Mouse (Mus musculus) liver, embryonic 16.5 days (tissue): Measurements from ENCODE around the gene Hist1h3g. TPM values are rescaled to one million over a fixed set of nuclear protein-coding genes. Genes with fewer than 3 reads are reported as not detected.

Source experiments
- ATAC-seq: fragments of 200-750 bp; cut with Nextera tagmentation; 2 replicates; pipeline ENCODE4 v1.8.0; 2017; ENCODE audit warnings: low read depth, mild to moderate bottlenecking, moderate number of reproducible peaks, moderate library complexity
- H3K27ac ChIP-seq: fragments of 300-500 bp; sonication (generic); 2 replicates; pipeline ENCODE4 v1.5.1; 2014; ENCODE audit warnings: mild to moderate bottlenecking, low read length
- H3K27me3 ChIP-seq: fragments of 300-500 bp; sonication (generic); 2 replicates; pipeline ENCODE4 v1.6.1; 2014; ENCODE audit warnings: low read depth, low read length, mixed read lengths; ENCODE audit not compliant: control insufficient read depth, insufficient read depth
- H3K36me3 ChIP-seq: fragments of 300-500 bp; sonication (generic); 2 replicates; pipeline ENCODE4 v1.6.1; 2014; ENCODE audit warnings: mild to moderate bottlenecking; ENCODE audit not compliant: control insufficient read depth, insufficient read depth
- H3K4me1 ChIP-seq: fragments of 300-500 bp; sonication (generic); 2 replicates; pipeline ENCODE4 v1.6.1; 2014; ENCODE audit warnings: low read depth, low read length, mixed read lengths; ENCODE audit not compliant: control insufficient read depth
- H3K4me2 ChIP-seq: fragments of 300-500 bp; sonication (generic); 2 replicates; pipeline ENCODE4 v1.6.1; 2014; ENCODE audit warnings: low read depth, low read length, mixed read lengths
- H3K4me3 ChIP-seq: fragments of 300-500 bp; sonication (generic); 2 replicates; pipeline ENCODE4 v1.5.1; 2014; ENCODE audit warnings: low read depth, mild to moderate bottlenecking, low read length
- H3K9ac ChIP-seq: fragments of 300-500 bp; sonication (generic); 2 replicates; pipeline ENCODE4 v1.6.1; 2014; ENCODE audit warnings: low read depth, low read length
- H3K9me3 ChIP-seq: fragments of 300-500 bp; sonication (generic); replicated peaks from 2 replicates; pipeline ENCODE4 v1.6.1; 2016; ENCODE audit warnings: low read length; ENCODE audit not compliant: control insufficient read depth
- WGBS: fragments of 180-500 bp; shearing (Covaris S2); extraction: QIAGEN DNeasy Blood & Tissue Kit; methylation state at CpG from one replicate; pipeline ENCODE4 v1.1.7; 2014; ENCODE audit not compliant: insufficient replicate concordance; 5-methylcytosine and 5-hydroxymethylcytosine counted together
- polyA plus RNA-seq: library from polyadenylated mRNA; unstranded; fragments of >200 nt; fragmentation: Nextera tagmentation; extraction: Ambion mirVana; gene quantifications from 2 replicates; pipeline ENCODE4 v1.2.1, GENCODE M21; 2015

The Hist1h3g gene
- polyA plus RNA-seq, 1 experiment from 2014 or later: 11.0 TPM

DNA sequence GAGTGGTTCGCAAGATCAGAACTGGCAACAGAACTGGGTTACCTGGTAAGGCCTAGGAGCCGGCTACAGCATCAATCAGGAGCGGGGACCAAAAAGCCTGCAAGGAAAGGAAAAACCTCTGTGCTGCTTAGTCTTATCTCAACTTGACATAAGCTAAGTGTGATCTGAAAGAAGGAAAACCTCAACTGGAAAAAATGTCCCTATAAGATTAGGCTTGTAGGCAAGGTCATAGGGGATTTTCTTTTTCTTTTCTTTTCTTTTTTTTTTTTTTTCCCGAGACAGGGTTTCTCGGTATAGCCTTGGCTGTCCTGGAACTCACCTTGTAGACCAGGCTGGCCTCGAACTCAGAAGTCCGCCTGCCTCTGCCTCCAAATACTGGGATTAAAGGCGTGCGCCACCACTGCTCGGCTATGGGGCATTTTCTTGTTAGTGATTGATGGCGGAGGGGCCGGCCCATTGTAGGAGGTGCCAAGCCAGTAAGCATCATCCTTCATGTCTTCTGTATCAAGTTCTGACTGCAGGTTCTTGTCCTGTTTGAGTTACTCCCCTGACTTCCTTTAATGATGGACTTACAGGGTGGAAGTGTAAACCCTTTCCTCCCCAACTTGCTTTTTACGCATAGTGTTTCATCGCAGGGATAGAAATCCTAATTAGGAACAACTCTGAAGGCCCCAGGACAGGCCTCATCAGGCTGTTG lies 28.3 kb upstream of the Hist1h3g start:
- Histone ChIP-seq H3K9ac (no peak overlapping the region), H3K4me1 (peaks cover 38% of the 10 kb centered on the region), H3K36me3 (no peaks in the 10 kb centered on the region), H3K27me3 (no peaks in the 10 kb centered on the region), H3K27ac (0 out of 2 replicates have a peak overlapping the region, but pooled peaks have one; percentile 14), H3K4me2 (peak overlapping the region; percentile 73), H3K9me3 (no peaks in the 10 kb centered on the region), H3K4me3 (peak overlapping the region; percentile 59)
- 0 out of 2 replicates have a peak, but pooled peaks have one; percentile 40 for ATAC-seq
- 13% methylated on average over 14 of the region's 14 CpGs for WGBS

DNA sequence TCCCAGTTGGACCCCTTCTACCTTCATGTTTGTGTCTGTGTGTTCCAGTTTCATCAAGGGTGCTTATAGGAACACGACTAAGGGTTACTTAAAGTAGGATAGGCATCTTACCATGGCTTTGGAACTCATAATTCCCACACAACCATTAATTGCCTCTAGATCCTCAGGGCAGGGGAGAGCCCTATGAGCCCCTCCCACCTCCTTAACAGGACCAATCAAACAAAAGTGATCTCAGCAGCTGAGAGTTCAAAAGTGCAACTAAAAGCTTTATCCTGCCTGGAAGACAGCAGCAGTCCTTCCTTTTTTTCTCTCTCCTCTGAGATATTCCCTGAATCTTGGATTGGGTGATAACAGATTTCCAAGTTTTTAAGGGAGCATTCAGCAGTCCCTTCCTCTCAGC lies 25.1 kb upstream of the Hist1h3g start:
- H3K27me3 ChIP-seq: no peaks in the 10 kb centered on the region
- H3K4me2 ChIP-seq: no peak overlapping the region

DNA sequence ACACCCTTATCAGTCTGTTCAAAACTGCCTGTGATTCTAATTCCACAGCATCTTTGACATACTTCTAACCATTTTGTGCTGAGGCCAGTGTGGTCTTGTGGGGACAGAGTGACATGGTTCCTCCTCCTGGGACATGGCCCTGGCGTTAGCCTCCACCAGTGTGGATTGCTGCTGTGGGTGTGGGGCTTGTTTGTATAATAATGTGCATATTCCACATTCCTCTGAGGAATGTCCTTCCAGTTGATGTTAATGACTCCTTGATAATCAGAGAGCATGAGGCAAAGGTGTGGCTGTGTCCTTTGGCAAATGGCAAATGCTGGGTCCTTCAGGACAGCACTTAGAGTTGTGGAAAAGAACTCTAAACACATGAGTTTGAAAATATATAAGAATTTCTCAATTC lies 21.7 kb upstream of the Hist1h3g start:
- no peak for ATAC-seq
- H3K27ac ChIP-seq: no peak overlapping the region

More for the DNA sequence above, 25.1 kb upstream of the Hist1h3g start:
- Histone ChIP-seq H3K36me3 (no peaks in the 10 kb centered on the region), H3K27ac (no peak overlapping the region), H3K9ac (no peak overlapping the region), H3K4me3 (no peak overlapping the region), H3K4me1 (peaks cover 22% of the 10 kb centered on the region), H3K9me3 (no peaks in the 10 kb centered on the region)
- no peak for ATAC-seq
- WGBS: 36% methylated on average over 1 of the region's 1 CpGs

DNA sequence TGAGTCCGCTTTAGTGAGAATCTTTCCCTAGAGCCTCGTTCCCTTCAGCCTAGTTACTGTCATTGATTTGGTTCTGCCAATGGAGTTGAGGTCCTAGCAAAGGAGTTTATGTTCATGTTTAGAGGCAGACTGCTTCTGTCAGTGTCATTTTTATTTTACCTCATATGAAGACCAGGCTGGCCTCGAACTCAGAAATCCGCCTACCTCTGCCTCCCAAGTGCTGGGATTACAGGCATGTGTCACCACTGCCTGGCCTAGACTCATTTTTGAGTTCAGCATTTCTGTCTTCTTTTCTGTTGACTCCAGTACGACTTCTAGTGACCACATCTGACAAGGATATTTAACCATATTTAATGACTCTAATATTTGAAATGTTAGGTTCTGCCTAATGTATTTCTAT lies 19.9 kb upstream of the Hist1h3g start:
- Histone ChIP-seq H3K27me3 (no peaks in the 10 kb centered on the region), H3K9ac (no peak overlapping the region), H3K36me3 (no peaks in the 10 kb centered on the region), H3K9me3 (no peaks in the 10 kb centered on the region), H3K4me1 (peaks cover 15% of the 10 kb centered on the region), H3K27ac (no peak overlapping the region), H3K4me3 (no peak overlapping the region), H3K4me2 (no peak overlapping the region)
- no peak for ATAC-seq
- WGBS: 60% methylated on average over 5 of the region's 5 CpGs

More for the DNA sequence above, 21.7 kb upstream of the Hist1h3g start:
- Histone ChIP-seq H3K4me3 (no peak overlapping the region), H3K36me3 (no peaks in the 10 kb centered on the region), H3K4me1 (peaks cover 7% of the 10 kb centered on the region), H3K4me2 (no peak overlapping the region), H3K27me3 (no peaks in the 10 kb centered on the region), H3K9me3 (no peaks in the 10 kb centered on the region), H3K9ac (no peak overlapping the region)
- WGBS: 90% methylated on average over 1 of the region's 1 CpGs

DNA sequence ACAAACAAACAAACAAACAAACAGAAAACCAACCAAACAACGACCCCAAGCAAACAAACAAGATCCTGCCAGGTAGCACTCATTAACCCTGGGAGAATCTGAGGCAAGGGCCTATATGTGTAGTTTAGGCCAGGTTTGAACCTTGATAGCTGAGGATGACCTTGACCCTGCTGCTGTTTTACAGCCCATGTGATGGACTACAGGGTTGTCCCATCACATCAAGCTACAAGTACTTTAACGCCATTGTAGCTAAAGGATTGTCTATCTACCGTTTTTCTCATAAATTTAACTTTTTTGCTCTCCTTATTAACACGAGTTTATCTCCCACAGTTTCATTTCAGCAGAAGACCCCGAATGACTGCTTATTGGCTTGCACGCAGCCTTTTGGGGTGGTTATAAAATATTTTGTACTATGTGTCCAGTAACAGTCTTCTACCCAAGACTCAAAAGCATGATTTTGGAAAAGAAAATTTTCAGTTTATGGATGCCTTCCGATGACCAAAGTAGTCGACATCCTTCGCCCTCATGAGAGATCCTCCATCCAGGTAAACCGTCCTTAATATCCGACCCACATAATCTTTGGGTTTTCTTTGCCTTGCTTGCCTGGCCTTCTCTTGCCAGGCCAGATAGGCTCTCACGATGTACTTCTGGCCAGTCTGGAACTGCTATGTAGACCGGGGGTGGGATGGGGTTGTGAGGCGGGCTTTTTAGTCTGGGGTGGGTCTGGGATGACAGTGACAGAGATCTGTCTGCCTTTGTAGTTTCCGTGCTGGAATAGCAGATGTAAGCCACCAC lies 19.2 kb upstream of the Hist1h3g start:
- no peak overlapping the region for H3K27ac ChIP-seq
- WGBS: 54% methylated on average over 15 of the region's 15 CpGs

DNA sequence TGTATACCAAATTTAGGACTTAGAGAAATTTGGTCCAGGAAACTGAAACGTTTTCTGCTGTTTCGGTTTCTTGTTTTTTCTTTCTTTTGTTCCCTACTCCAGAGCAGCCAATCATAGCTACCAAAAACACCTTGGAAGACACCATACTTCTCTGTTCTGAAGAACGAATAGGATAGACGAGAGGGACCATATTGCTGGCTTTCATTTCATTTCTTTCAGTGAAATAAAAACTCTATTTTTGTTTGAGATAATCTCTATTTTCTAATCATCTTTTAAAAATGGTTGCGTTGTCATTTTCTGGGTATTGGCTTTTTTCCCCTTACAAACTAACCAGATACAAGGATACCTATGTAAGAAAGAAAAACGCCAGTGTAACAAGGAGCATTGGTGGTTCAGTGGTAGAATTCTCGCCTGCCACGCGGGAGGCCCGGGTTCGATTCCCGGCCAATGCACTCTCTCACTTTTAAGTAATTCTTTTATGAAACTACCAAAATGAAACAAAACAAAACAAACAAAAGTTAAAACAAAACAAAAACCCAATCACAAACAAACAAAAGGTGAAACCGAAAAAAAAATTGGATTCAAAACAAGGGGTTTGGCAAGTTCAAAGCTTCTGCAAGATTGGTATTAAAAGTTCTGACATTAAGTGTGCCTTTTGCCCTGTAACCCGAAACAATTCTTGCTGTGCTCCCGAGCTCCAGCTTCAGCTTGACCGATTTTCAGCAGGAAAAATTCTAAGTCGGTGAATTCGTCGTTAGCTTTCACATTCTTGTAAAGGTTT lies 18.2 kb upstream of the Hist1h3g start:
- Histone ChIP-seq H3K9me3 (no peaks in the 10 kb centered on the region), H3K4me1 (peaks cover 17% of the 10 kb centered on the region), H3K9ac (peak overlapping the region; percentile 56), H3K27me3 (no peaks in the 10 kb centered on the region), H3K4me3 (peak overlapping the region; percentile 65), H3K27ac (peak overlapping the region; percentile 79), H3K36me3 (no peaks in the 10 kb centered on the region), H3K4me2 (peak overlapping the region; percentile 94)
- peak; percentile 51 for ATAC-seq
- under 1% methylated on average over 19 of the region's 19 CpGs for WGBS

More for the DNA sequence above, 19.2 kb upstream of the Hist1h3g start:
- H3K9me3 ChIP-seq: no peaks in the 10 kb centered on the region
- no peak for ATAC-seq
- H3K9ac ChIP-seq: no peak overlapping the region
- H3K27me3 ChIP-seq: no peaks in the 10 kb centered on the region
- H3K4me2 ChIP-seq: peak overlapping the region; percentile 94
- H3K36me3 ChIP-seq: no peaks in the 10 kb centered on the region
- peak overlapping the region; percentile 61 for H3K4me3 ChIP-seq
- peaks cover 17% of the 10 kb centered on the region for H3K4me1 ChIP-seq

DNA sequence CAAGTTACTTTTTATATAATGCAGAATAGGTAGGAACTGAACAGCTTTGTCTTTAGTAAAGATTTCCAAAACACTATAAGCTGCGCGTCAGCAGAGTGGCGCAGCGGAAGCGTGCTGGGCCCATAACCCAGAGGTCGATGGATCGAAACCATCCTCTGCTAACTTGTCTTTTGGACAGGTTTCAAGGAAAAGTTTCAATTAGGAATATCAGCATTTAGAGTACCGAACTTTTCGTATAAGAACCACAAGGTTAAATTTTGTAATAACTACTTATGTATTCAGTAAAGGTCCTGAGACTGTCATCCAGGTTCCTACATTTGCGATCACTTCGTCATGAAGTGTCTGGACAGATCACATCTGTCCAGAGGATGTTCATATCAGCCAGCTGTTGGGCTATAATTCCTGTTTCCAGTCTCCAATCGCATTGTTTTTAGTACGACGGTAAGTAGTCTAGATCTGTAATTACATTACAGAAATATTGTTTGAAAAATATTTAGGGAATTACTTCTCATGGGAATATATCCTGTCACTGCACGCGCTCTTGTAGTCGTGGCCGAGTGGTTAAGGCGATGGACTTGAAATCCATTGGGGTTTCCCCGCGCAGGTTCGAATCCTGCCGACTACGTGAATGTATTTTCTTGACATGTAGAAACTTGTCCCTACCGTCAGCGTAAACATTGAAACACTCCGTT lies 17.5 kb upstream of the Hist1h3g start:
- Histone ChIP-seq H3K27ac (peak overlapping the region; percentile 81), H3K9me3 (no peaks in the 10 kb centered on the region), H3K4me2 (peak overlapping the region; percentile 94), H3K4me1 (peaks cover 17% of the 10 kb centered on the region), H3K36me3 (no peaks in the 10 kb centered on the region), H3K9ac (peak overlapping the region; percentile 56), H3K4me3 (peak overlapping the region; percentile 65), H3K27me3 (no peaks in the 10 kb centered on the region)
- ATAC-seq: peak; percentile 80
- under 1% methylated on average over 27 of the region's 27 CpGs for WGBS

DNA sequence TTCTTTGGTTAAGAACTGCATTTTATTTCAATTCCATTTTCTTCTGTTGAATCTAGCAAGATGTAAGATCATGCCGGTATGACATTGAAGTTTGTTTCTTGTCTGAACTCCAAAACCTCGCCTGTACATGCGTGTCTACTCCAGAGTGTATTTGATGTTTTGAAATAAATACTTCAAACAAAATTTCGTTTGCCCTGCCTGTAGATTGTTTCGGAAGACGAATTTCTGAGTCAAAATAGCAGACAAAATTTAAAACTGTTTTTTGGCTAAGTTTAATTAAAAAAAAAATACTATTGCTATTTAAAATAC lies 17.0 kb upstream of the Hist1h3g start:
- no peak for ATAC-seq
- under 1% methylated on average over 6 of the region's 6 CpGs for WGBS
- Histone ChIP-seq H3K36me3 (no peaks in the 10 kb centered on the region), H3K27ac (peak overlapping the region; percentile 67), H3K9ac (peak overlapping the region; percentile 51), H3K4me1 (peaks cover 17% of the 10 kb centered on the region), H3K4me2 (peak overlapping the region; percentile 94), H3K4me3 (peak overlapping the region; percentile 65), H3K9me3 (no peaks in the 10 kb centered on the region), H3K27me3 (no peaks in the 10 kb centered on the region)
